Mouse (Mus musculus): ENCODE data around the gene Adgrb2. TPM values are rescaled to one million over a fixed set of nuclear protein-coding genes. Genes with fewer than 3 reads are reported as not detected.

Gene Adgrb2
- polyA plus RNA-seq, 3 experiments from 2014 or later, result 0.58 to 1.2 TPM; not detected in 1

- no peak for ATAC-seq
These were observed 5.3 kb downstream of the Adgrb2 start for GRCm38 (mm10) chr4:129989925-129990324.

GRCm38 (mm10) chr4:129992720-129993119, 8.1 kb downstream of the Adgrb2 start:
- ATAC-seq, result no peak

GRCm38 (mm10) chr4:129993213-129993612, 8.5 kb downstream of the Adgrb2 start:
- no peak for ATAC-seq

- ATAC-seq, result no peak
These were observed 9.4 kb downstream of the Adgrb2 start for GRCm38 (mm10) chr4:129993944-129994695.

GRCm38 (mm10) chr4:129994728-129995127, 10.1 kb downstream of the Adgrb2 start:
- no peak for ATAC-seq

- ATAC-seq, result no peak
These were observed 10.6 kb downstream of the Adgrb2 start for GRCm38 (mm10) chr4:129995255-129995654.

- no peak for ATAC-seq
These were observed 11.3 kb downstream of the Adgrb2 start for GRCm38 (mm10) chr4:129996015-129996414.

- ATAC-seq, result no peak
These were observed 13.5 kb downstream of the Adgrb2 start for GRCm38 (mm10) chr4:129998124-129998523.

- ATAC-seq, result no peak
These were observed 17.0 kb downstream of the Adgrb2 start for GRCm38 (mm10) chr4:130001710-130002109.

GRCm38 (mm10) chr4:130002157-130002556, 17.5 kb downstream of the Adgrb2 start:
- ATAC-seq, result no peak

- ATAC-seq, result no peak
These were observed 20.9 kb downstream of the Adgrb2 start for GRCm38 (mm10) chr4:130005593-130005992.

- no peak for ATAC-seq
These were observed 21.9 kb downstream of the Adgrb2 start for GRCm38 (mm10) chr4:130006533-130006932.

GRCm38 (mm10) chr4:130009043-130009442, 24.4 kb downstream of the Adgrb2 start:
- no peak for ATAC-seq

GRCm38 (mm10) chr4:130010723-130011122, 26.1 kb downstream of the Adgrb2 start:
- no peak for ATAC-seq

- no peak for ATAC-seq
These were observed 27.6 kb downstream of the Adgrb2 start for GRCm38 (mm10) chr4:130012234-130012633.

- no peak for ATAC-seq
These were observed 28.4 kb downstream of the Adgrb2 start for GRCm38 (mm10) chr4:130013111-130013510.

- ATAC-seq, result no peak
These were observed 31.3 kb downstream of the Adgrb2 start for GRCm38 (mm10) chr4:130016010-130016409.

- ATAC-seq, result peak; percentile 74
These were observed 32.5 kb downstream of the Adgrb2 start for GRCm38 (mm10) chr4:130017036-130017674.

GRCm38 (mm10) chr4:130022952-130023351, 38.3 kb downstream of the Adgrb2 start:
- ATAC-seq, result no peak

- ATAC-seq, result no peak
These were observed 39.0 kb downstream of the Adgrb2 start for GRCm38 (mm10) chr4:130023511-130024231.

GRCm38 (mm10) chr4:130025544-130025943, 40.9 kb downstream of the Adgrb2 start:
- no peak for ATAC-seq

- no peak for ATAC-seq
These were observed 46.5 kb downstream of the Adgrb2 start for GRCm38 (mm10) chr4:130031146-130031545.

GRCm38 (mm10) chr4:130033496-130033895, 48.8 kb downstream of the Adgrb2 start:
- ATAC-seq, result no peak

GRCm38 (mm10) chr4:130036112-130036511, 51.4 kb downstream of the Adgrb2 start:
- ATAC-seq, result no peak

Data from inflammation-experienced regulatory T-cells, adult 6 months (primary cell).